Mouse (Mus musculus) T-helper 2 cell (primary cell): ENCODE measurements at regions not wholly inside any gene's neighbourhood (a gene's known extent, or its start where the extent isn't known, plus 50 kb on each side); places are given as distances from the start of the nearest gene placed in this dataset.

Source experiments
- in situ Hi-C: fragments of 300-600 bp; cut with MboI, MseI; formaldehyde crosslinking; loops from one replicate; pipeline ENCODE4 v1.15.1; 2025; ENCODE audit warnings: high pct_unique_total_duplicates

DNA sequence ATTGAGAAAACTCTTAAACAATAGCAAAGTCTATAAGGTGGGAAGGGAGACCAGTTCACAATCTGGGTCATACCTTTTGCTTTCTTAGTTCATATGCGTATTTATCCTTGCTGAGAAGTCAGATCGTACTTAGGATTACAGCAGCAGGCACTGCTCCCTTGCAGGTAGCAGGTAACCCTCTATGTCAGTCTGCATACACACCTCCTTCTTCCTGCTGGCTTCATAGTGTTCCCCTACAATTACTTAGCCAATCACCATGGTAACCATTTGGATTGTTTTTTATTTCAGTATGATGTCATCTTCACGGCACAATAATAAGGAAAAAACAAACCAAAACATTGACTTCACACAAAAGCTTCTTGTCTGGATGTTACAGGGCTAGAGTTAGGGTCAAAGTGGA, 242.1 kb upstream of the Arglu1 start:
- in situ Hi-C loops = no loop called here

DNA sequence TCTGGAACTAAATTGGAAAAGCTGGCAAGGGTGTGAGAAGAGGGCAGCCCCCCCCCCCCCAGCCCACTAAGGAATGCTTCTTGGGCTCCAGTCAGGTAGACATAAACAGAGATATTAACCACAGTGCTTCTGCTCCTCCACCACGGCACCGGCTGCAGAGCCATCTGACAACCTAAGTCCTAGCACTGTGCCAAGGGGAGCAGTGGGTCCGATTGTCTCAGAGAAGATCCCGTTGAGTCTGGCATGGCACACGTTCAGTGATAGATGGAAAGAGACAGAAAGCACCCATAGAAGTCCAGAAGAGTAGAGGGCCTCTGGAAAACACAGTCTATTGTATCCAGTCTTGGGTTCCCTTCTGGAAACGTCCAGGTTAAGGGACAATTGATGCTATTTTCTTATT, 241.4 kb upstream of the Arglu1 start:
- in situ Hi-C loops = no loop called here

GRCm38 (mm10) chr8:8928074-8928862, 237.9 kb upstream of the Arglu1 start:
- in situ Hi-C loops = no loop called here

GRCm38 (mm10) chr8:8921446-8921845, 231.1 kb upstream of the Arglu1 start:
- in situ Hi-C loops = no loop called here

DNA sequence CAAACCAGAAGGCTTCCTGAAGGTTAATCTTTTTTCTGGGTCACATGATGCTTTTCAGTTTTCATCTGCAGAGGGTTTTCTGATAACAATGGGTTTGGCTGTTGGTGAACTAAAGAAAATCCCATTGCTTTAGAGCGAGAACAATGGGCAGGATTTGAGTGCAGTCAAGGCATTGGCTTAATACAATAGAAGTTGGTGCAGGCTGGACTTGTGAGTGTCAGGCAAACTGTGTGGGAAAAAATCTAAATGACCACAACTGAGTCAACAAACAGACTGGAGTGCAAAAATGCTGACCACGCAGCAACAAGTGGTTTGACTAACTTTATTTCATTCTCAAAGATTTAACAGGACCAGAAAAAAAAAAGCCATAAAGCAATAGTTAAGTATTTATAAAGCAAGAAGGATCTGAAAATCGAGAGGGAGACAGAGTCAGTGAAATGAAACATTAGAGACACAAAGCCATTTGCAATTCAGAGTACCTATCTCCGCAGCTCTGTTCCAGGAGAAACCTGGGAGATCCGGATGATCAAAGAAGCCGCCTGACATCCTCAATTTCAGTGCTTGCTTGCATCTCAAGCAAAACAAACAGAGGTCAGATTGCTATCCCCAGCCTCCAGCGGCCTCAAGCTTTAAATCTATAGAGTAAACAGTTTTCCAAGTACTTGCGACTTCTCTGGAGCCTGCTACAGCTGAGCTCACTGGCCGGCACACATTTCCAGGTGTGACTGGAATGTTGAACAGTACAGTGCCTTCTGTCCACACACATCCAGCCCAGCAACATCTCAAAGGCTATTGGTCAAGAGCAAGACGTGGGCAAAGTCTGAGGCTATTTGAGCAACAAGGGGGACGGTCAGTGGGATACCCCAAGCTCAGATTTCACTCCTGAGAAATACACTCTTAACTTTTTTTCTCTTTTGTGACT, 229.5 kb upstream of the Arglu1 start:
- in situ Hi-C loops = no loop called here

DNA sequence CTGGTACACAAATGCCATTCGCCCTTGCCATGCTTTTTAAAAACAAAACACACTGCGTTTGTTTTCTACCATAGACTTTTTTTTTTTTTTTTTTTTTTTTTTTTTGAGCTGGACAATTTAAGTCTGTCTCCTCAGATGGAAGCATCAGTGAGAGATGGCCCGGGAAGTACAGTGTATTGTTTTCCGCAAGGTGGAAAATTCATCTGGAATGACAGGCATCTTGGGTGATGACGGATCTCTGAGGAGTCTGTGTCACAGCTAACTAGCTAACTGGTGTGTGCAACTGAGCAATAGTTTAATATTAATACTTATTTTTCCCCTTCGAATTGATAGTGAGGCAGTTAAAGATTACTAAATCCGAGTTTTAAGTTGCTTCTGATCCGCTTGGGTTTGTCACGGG, 228.7 kb upstream of the Arglu1 start:
- in situ Hi-C loops = no loop called here

DNA sequence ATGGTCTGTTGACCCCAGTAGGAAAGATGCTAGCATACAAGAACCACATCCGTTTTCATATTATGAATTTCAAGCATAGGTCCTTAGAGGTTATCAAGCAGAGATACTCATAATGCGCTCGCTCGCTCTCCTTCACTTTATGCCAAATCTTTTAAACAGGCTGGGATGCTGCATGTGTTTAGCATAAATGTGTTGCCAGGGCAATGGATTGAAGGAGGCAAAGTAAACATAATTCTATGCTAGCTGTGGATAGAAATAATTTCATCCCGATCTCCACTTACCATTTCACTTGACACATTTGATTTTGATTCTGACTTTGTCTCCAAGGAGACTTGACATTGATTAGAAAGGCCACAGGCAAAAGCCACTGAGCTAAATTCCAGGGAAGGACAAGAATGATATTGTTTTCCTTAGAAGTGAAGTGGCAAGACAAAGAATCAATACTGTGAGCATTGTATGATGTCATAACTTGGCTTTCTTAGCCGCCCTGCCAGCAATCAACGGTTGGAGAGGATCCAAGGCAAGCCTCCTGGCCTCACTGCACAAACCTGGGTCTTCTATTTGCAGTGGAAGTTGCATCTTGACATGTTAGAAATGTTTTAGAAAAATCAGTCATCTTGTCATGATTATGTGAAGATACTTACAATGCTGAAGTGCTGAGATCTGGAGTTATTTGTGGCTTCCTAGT, 217.3 kb upstream of the Arglu1 start:
- in situ Hi-C loops = no loop called here

- in situ Hi-C loops = loop anchor here (10.0 kb wide), 1 partner anchor 868 kb away; no protein-coding TSS in a partner anchor
Measured at GRCm38 (mm10) chr8:8892996-8893395, 202.7 kb upstream of the Arglu1 start.

DNA sequence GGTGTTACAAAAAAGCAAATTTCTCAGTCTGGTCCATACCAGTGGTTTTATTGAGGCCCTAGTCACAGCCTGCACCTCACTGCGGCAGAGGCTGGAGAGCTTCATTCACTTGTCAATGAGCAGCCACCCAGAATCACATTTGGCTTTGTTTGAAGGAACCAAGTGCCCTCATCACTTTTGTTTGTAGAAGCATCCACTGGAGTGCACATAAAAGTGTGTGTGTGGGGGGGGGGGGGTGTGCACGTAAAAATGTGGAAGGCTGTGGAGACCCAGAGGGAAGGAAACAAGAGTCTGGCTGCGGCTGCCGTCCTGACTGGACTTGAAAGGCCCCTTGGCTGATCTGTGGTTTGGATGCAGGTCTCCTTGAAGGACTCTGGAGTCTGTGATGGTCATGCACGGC, 187.0 kb upstream of the Arglu1 start:
- in situ Hi-C loops = no loop called here

- in situ Hi-C loops = no loop called here
Measured at GRCm38 (mm10) chr8:8876879-8877278, 186.6 kb upstream of the Arglu1 start.

DNA sequence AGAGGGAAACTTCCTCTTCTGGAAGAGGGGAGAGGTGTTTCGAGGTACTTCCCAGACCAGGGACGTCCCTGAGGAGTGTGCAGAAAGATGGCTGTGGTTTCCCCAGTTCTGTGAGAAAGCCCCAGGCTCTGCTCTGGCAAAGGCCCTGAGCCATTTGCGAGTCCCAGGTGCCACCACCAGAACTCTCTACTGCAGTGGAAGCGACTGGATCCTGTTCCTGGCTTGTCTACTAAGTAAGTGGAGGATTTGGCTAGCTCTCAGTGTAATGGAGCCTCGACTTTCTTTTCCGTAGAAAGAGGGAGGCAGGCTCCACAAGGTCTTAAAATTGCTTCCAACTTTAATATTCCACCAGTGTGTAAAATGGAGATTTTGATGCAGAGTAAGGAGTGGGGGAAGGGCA, 186.1 kb upstream of the Arglu1 start:
- in situ Hi-C loops = no loop called here

GRCm38 (mm10) chr8:8871938-8872337, 181.6 kb upstream of the Arglu1 start:
- in situ Hi-C loops = no loop called here

DNA sequence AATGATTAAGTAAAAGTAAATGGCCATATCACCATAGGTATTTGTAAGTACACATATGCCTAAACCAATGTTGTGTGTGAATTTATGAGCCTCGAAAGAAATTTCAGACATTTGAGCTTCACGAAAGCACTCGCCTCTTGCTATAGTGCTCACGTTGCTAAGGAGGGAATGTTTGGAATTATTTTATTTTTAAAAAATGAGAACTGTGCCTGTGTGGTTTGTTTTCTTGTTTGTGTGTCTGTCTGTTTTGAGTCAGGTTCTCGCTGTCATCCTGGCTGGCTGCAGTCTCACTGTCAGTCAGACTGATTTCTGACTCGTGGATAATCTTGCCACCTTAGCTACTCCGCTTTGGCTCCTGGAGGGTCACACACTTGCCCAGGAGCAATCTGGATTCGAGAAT, 180.7 kb upstream of the Arglu1 start:
- in situ Hi-C loops = no loop called here

DNA sequence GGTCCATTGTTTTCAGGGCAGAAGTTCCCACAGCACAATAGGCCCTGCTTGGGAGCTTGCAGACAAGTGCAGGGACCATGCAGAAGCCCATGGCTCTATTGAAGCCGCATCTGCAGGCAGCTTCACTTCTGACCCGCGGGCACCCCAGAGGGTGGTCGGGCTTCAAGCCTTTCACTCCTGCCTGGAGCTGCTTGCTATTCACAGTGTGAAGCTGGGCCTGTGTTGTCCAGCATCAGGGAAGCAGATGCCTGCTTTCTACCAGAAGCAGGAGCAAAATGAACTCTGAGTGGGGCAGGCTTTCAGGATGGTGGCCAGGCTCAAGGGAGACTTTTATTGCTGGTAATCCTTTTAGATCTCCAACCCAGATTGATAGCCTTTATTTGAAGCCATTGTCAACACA, 180.2 kb upstream of the Arglu1 start:
- in situ Hi-C loops = no loop called here

GRCm38 (mm10) chr8:8869338-8869737, 179.0 kb upstream of the Arglu1 start:
- in situ Hi-C loops = no loop called here

DNA sequence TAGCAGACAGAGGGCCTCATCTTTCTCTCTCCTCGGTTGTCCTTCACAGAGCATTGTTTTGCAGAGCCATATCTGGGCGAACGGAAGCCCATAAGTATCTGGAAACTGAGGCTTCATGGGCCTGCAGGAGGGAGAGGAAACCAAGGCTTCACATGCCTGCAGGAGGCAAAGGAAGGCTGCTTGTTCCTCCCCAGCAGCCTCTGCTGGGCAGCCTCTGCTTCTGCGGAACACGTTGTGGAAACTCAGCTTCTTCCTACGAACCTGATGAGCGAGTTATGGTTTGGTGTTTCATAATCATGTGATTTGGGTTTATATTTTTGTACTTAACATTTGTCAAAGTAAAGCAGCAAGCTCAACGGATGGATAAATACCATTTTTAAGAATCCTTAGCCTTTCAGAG, 177.6 kb upstream of the Arglu1 start:
- in situ Hi-C loops = no loop called here

DNA sequence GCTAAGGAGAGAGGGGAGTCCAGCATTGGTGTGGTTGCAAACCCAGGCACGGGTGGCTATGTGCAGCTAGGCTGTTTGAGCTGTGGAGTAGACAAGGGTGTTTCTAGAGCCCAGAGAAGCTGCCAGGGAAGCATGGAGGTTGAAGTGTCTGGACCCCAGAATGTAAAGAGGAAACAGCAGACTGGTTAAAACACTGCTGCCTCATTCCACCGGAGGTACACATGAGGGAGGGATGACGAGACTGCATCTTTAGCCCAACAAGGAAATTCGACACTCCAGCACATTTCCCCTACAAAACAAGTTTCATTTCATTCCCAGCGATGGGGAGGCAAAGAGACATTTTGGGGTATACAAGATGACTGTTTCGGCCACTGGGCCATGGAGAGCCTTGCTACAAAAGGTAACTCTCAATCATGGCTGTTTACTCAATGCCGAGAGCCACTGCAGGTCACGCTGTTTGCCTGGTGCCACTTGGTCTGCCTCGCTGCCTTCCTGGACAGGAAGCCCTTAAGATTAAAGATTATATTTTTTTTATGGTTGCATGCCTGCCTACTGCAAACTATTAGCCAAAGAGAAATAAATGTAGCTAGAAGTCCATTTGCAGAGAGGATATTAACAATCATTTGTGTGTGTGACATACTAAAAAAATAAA, 176.9 kb upstream of the Arglu1 start:
- in situ Hi-C loops = no loop called here

GRCm38 (mm10) chr8:8862767-8863166, 172.4 kb upstream of the Arglu1 start:
- in situ Hi-C loops = no loop called here

GRCm38 (mm10) chr8:8861331-8861940, 171.1 kb upstream of the Arglu1 start:
- in situ Hi-C loops = no loop called here

DNA sequence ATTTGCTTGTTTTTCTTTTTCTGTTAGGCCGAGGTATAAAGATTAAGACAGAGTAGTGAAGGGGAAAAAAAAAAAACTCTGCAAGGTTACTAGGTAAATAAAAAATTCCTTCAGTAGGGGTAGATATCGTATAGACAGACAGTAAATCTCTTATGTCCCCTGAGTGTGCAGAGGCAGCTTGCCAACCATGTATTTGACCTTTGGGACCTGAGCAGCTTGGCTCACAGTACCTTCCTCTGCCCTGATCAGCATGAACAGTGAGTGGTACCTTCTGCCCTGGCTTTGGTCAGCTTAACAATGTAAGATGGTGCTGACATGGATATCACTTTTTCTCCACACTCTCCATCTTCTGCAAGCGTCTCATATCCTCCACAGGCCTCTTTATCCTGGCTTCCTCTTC, 168.3 kb upstream of the Arglu1 start:
- in situ Hi-C loops = no loop called here

- in situ Hi-C loops = no loop called here
Measured at GRCm38 (mm10) chr8:8852656-8853366, 162.5 kb upstream of the Arglu1 start.
